Mouse (Mus musculus): ENCODE data around the gene Usp17la. TPM values are rescaled to one million over a fixed set of nuclear protein-coding genes. Genes with fewer than 3 reads are reported as not detected.
"Not testable (repeated sequence)": the region's sequence is repeated elsewhere in the genome, so short reads cannot be mapped to it uniquely, and the experiment has no call there.

The Usp17la gene
- not detected in 3 replicates for total RNA-seq (2017)

GRCm38 (mm10) chr7:104856709-104857108 is at the start of gene Usp17la:
Gene Usp17la (plus strand): TSS chr7:104857009.
- ATAC-seq (replicated peaks; ENCODE audit: insufficient number of reproducible peaks, low FRiP score, low TSS enrichment, poor library complexity, severe bottlenecking), result not testable (repeated sequence)

DNA sequence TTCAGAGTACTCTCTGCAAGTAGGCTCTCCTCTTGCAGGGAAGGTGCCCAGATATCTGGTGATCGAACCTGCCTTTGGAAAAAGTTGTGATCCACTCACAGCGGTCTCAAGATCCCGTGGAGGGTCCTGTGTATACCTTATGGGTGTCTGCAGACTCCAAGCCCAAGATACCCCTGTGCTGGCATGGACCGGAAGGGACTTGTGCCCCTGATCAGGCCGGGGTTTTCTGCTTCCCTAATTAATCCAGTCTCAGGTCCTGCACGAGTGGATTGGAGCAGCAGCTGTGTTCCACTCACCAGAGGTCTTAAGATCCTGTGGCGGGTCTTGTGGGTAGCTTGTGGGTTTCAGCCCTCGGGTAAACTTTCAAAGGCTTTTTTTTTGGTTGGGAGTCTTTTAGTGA is 46.5 kb upstream of the Usp17la start:
- not testable (repeated sequence) for ATAC-seq (replicated peaks; ENCODE audit: insufficient number of reproducible peaks, low FRiP score, low TSS enrichment, poor library complexity, severe bottlenecking)

DNA sequence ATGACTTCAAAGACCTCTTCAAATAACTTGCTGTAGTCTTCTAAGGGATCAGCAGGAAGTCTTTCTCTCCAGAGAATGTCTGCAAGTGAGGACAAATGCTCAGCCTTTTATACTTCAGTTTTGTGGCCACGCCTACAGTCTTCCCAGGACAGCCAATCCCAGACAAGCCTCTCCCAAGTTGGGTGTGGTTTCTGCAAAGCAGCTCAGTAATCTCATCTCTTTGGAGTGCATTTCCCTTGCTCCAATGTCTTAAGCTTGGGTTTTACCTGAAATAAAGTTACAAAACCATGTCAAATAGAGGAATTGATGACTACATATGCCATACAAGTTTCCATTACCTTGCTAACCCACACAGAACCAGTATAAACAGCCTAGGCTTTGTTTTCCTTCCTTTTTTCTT is 14.3 kb upstream of the Usp17la start, which contains the start of gene Usp17lb:
Gene Usp17lb, minus strand, starts transcription at position 101 of the 400 bp plus-strand sequence.
- ATAC-seq (replicated peaks; ENCODE audit: insufficient number of reproducible peaks, low FRiP score, low TSS enrichment, poor library complexity, severe bottlenecking), result no peak

GRCm38 (mm10) chr7:104843731-104844287 is 13.0 kb upstream of the Usp17la start:
- no peak for ATAC-seq (replicated peaks; ENCODE audit: insufficient number of reproducible peaks, low FRiP score, low TSS enrichment, poor library complexity, severe bottlenecking)

GRCm38 (mm10) chr7:104851546-104851945 is 5.3 kb upstream of the Usp17la start:
- ATAC-seq (replicated peaks; ENCODE audit: insufficient number of reproducible peaks, low FRiP score, low TSS enrichment, poor library complexity, severe bottlenecking), result not testable (repeated sequence)

DNA sequence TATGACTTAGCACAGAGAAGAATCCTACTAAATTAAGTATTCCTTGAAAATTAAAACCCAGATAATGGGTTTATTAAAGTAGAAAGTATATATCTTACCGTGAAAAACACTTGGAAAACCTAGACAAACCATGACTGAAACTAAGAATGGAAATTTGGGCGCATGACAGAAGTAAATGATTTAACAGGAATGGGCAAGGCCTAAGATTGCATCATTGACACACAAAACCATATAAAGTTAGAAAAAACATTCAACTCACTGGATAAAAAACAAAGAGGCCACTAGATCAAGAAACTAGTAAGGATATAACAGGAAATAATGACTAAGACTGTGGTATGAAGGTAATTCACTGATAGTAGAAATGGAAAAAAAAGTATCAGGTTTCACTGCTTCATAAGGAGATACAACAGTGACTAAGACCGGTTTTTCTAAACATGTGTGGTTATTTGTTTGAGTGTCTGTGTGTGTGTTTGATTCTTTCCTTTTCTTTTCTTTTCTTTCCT is 1.5 kb upstream of the Usp17la start:
- ATAC-seq (replicated peaks; ENCODE audit: insufficient number of reproducible peaks, low FRiP score, low TSS enrichment, poor library complexity, severe bottlenecking), result no peak

DNA sequence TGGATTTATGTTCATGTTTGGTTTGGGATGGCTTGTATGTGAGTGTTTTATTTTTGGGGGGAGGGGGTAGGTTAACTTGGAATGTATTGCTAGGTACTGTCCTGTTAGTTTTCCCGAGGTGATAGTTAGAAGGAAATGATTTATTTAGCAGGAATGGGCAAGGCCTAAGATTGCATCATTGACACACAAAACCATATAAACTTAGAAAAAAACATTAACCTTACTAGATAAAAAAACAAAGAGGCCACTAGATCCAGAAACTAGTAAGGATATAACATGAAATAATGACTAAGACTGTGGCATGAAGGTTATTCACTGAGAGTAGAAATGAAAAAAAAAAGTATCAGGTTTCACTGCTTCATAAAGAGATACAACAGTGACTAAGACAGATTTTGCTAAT is 874 bp downstream of the Usp17la start:
- no peak for ATAC-seq (replicated peaks; ENCODE audit: insufficient number of reproducible peaks, low FRiP score, low TSS enrichment, poor library complexity, severe bottlenecking)

DNA sequence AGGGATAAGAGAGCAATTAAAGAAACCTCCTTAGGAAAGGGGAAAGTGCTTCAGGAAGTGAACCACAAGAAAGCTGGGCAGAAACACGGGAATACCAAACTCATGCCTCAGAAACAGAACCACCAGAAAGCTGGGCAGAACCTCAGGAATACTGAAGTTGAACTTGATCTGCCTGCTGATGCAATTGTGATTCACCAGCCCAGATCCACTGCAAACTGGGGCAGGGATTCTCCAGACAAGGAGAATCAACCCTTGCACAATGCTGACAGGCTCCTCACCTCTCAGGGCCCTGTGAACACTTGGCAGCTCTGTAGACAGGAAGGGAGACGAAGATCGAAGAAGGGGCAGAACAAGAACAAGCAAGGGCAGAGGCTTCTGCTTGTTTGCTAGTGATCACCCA is 4.6 kb downstream of the Usp17la start:
- ATAC-seq (replicated peaks; ENCODE audit: insufficient number of reproducible peaks, low FRiP score, low TSS enrichment, poor library complexity, severe bottlenecking), result no peak

DNA sequence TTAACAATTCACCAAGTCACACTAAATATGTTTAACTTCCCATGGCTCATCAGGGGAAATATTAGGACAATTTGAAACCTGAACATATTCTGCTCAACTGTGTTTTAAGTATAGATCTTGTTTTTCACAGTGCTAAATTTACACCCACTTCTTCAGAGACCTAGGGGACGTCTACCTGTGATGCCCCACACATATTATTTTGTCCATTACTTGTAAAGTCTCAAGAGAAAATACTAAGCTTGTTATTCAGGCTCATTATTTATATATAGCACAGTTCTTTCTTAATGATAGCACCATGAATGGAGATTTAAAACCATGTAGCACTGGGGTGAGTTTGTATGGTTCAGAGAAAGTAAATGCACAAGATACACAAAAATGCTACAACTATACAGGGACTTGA is 20.9 kb downstream of the Usp17la start, which contains the start of gene Olfr665:
Gene Olfr665, plus strand, starts transcription at position 301 of the 400 bp plus-strand sequence.
- ATAC-seq (replicated peaks; ENCODE audit: insufficient number of reproducible peaks, low FRiP score, low TSS enrichment, poor library complexity, severe bottlenecking), result no peak

GRCm38 (mm10) chr7:104895852-104896251 is 39.0 kb downstream of the Usp17la start, which contains the start of gene Olfr666:
Gene Olfr666 (minus strand): TSS chr7:104895952.
- no peak for ATAC-seq (replicated peaks; ENCODE audit: insufficient number of reproducible peaks, low FRiP score, low TSS enrichment, poor library complexity, severe bottlenecking)

Other genes starting within 250 kb of the Usp17la start
- gene Olfr656, start 243.1 kb upstream of the Usp17la start, total RNA-seq (2017), result not detected in 3 replicates
- not detected in 3 replicates for gene Olfr657, start 232.2 kb upstream of the Usp17la start, total RNA-seq (2017)
- gene Olfr658, start 209.7 kb upstream of the Usp17la start, total RNA-seq (2017), result not detected in 3 replicates
- not detected in 3 replicates for gene Olfr659, start 190.3 kb upstream of the Usp17la start, total RNA-seq (2017)
- gene Olfr661, start 170.5 kb upstream of the Usp17la start, total RNA-seq (2017), result not detected in 3 replicates
- gene Usp17le, start 79.5 kb upstream of the Usp17la start, total RNA-seq (2017), result not detected in 3 replicates
- gene Usp17lb, start 14.4 kb upstream of the Usp17la start, total RNA-seq (2017), result not detected in 3 replicates
- not detected in 3 replicates for gene Olfr665, start 21.0 kb downstream of the Usp17la start, total RNA-seq (2017)
- gene Olfr666, start 38.9 kb downstream of the Usp17la start, total RNA-seq (2017), result not detected in 3 replicates
- not detected in 3 replicates for gene Olfr667, start 64.5 kb downstream of the Usp17la start, total RNA-seq (2017)
- gene Olfr668, start 71.0 kb downstream of the Usp17la start, total RNA-seq (2017), result not detected in 3 replicates
- gene Olfr669, start 77.2 kb downstream of the Usp17la start, total RNA-seq (2017), result not detected in 3 replicates
- gene Olfr670, start 105.6 kb downstream of the Usp17la start, total RNA-seq (2017), result not detected in 3 replicates
- not detected in 3 replicates for gene Olfr671, start 122.1 kb downstream of the Usp17la start, total RNA-seq (2017)
- gene Olfr672, start 145.0 kb downstream of the Usp17la start, total RNA-seq (2017), result not detected in 3 replicates
- gene Olfr675, start 171.5 kb downstream of the Usp17la start, total RNA-seq (2017), result not detected in 3 replicates
- not detected in 3 replicates for gene Olfr676, start 175.7 kb downstream of the Usp17la start, total RNA-seq (2017)
- gene Olfr677, start 194.4 kb downstream of the Usp17la start, total RNA-seq (2017), result not detected in 3 replicates
- not detected in 3 replicates for gene Olfr678, start 207.5 kb downstream of the Usp17la start, total RNA-seq (2017)
- not detected in 3 replicates for gene Olfr679, start 224.2 kb downstream of the Usp17la start, total RNA-seq (2017)
- not detected in 3 replicates for gene Olfr680-ps1, start 235.8 kb downstream of the Usp17la start, total RNA-seq (2017)